Mouse (Mus musculus): ENCODE data around the gene Pigu.

Pigu gene

DNA sequence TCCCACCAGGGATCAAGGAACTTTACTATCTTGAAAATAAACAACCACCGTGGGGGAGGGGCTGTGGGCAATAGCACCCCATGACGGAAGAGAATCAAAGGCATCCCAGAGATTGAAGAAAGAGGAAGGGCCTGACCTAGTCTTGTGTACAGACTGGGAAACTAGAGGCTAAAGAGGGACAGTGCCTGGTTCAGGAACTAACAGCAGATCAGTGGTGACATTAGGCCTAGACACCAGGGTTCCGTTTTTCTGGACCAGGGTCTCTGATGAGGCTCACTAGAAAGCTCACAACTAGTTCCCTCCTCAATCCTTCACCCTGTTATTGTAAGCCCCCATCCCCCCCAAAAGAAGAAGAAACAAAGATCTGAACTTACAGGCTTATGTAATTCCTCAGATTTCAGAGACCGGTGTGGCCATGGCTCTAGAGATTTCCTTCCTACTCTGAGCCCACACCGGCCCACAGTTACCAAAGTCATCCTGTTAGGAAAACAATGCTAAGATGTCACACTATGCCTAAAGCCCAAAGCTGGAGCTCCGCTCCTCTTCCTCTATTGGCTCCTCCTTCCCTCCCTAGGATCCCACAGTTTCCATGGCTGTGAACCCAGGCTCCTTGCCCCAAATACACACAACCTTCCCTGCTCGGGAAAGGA lies 10.5 kb upstream of the Pigu start:
- DNase-seq (ENCODE audit: low spot score), result no peak

DNA sequence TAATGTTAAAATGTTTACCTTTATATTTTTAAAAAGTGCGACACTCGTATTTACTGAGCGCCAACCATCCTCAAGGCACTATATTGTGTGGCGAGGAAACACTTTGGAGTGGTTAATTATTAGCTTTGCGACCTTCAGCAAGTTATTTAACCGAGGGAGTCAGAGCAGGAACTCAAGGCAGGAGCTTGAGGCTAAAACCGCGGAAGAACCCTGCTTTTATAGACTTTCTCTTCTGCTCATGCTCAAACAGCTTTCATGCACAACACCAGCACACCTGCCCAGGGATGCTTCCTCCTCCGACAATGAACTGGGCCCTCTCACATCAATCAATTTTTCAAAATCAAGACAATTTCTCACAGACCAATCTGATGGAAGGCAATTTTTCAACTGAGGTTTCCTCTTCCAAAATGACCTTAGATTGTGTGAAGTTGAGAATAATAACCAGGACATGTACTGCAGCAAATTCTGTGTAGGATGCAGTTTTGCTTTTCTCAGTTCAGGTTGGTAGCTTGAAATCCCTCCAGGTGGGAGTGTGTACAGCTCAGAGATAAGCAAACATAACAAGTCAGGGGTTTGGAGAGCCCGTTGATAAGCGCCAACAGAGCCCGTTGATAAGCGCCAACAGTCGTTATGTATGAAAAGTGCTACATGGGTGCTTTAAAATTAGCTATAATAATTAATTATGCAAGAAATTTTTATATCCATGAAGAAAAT lies 613 bp upstream of the Pigu start:
- no peak for DNase-seq (ENCODE audit: low spot score)

DNA sequence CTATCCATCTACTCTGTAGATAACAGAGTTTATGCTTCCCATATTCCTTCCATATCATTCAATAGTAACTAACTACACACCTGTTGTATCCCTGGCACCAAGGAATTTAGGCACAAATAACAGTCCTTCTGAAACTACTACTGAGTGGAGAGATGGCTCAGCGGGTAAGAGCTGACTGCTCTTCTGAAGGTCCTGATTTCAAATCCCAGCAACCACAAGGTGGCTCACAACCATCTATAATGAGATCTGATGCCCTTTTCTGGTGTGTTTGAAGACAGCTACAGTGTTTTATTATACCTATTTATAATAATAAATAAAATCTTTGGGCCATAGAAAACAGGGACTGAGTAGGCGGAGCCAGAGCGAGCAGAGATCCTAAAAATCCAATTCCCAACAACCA lies 2.8 kb downstream of the Pigu start:
- DNase-seq (ENCODE audit: low spot score), result no peak

DNA sequence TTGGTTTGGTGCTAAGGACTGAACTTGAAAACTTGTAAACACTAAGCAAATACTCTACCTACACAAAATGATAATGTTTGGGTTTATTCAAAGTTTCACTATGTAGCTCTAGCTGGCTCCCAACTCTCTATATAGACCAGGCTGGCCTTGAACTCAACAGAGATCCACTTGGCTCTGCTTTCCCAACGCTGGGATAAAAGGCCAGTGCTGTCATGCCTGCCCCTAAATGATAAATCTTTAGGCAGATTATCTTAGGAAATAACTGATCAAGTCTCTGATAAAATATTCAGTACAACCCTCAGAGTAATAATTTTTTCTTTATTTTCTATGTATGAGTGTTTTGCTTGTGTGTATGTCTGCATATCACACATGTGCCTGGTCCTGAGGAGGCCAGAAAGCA lies 10.6 kb downstream of the Pigu start:
- no peak for DNase-seq (ENCODE audit: low spot score)

DNA sequence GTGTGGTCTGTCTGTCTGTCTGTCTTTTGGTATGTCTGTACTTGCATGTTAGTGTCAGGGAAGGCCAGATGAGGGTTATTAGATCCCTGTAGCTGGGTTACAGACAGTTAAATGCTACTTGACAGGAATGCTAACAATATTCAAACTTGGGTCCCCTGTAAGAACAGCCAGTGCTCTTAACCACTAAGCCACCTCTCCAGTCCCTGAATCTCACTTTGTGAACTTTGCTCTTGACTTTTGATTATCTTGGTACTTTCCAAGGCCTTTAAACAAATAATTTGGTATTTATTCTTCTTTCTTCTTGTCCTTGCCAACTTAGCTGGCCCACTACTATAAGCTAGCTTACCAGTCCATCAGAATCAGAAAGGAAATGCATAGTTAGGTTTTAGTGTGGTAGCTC lies 17.1 kb downstream of the Pigu start:
- DNase-seq (ENCODE audit: low spot score), result no peak

DNA sequence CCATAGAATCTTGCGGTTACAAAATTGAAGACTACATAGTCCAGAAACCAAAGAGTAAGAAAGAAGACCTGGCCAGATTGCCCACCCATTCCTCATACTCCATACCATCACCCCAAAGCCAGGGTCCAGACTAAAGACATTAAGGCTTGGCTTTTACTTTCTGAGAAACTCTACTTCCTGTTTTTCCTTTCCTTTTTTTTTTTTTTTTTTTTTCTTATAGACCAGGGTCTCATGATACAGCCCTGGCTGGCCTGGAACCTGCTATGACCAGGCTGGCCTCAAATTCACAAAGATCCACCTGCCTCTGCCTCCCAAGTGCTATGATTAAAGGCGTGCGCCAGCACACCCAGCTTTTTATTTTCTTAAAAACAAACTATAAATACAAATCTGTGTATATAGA lies 21.0 kb downstream of the Pigu start:
- no peak for DNase-seq (ENCODE audit: low spot score)

DNA sequence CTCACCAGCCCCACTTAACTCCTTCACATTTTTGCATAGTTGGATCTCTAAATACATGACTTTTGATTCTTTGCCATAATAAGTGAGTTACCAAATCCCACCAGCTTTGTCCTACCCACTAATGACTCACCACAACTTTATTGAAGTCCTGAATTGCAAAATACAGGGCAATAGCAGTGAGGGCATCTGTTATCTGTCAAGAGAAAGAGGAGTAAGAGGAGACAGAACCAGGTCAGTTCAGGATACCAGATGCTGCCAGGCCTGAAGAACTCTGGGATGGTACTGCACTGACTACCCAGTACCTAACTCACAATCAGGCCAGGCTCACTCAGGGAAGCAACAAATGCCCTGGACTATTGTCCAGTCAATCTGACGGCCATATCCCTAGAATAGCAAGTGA lies 22.0 kb downstream of the Pigu start:
- DNase-seq (ENCODE audit: low spot score), result no peak

DNA sequence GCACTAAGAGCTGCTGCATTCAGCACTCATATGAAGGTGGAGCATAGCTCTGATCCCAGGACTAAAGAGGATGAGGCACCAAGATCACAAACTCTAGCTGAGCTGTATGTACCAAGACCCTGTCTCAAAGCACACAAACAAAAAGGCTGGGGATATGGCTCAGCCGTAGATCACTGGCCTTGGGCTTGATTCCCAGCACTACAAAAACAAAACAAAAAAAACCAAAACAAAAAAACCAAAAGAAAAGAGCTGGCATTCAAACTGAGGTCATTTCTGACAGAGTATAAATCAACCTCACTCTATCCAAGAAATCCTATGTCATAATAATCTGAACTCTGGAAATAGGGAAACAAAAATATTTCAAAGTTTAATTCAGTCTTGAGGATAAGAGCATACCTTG lies 23.8 kb downstream of the Pigu start:
- DNase-seq (ENCODE audit: low spot score), result no peak

DNA sequence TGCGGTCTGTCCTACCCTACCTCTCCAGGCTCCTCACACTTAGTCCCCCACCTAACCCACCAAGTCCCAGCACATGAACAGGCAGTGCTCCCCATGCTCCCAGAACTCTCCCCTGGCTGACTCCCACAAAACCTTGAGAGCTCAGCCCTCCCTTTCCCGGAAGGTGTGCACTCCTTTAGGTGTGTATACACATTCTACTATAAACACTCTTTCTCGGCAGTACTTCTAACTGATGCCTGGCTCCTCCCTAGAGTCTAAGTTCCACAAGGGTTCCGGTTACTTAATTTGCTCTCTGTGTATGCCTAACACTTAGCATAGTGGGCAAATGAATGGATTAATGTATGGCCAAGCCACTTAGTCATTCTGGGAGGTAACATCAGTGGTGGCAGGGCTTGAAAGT lies 25.9 kb downstream of the Pigu start:
- no peak for DNase-seq (ENCODE audit: low spot score)

DNA sequence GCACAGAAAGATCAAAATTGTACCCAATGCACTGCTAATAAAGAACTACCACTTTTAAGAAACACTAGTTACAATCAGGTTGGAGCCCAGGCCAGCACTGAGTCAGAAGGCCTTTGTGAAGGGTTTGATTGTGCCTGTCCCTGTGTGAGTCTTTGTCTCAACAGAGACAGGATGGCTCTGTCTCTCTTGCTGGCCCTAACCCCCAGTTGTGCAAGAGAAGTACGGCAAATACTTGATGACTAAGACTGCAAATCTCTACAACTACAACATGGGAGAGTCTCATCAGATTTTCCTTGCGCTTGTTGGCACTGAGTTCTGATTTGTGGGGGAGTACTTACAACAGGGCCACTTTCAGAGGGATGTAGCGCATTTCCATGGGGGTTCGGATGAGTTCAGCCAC lies 26.4 kb downstream of the Pigu start:
- no peak for DNase-seq (ENCODE audit: low spot score)

DNA sequence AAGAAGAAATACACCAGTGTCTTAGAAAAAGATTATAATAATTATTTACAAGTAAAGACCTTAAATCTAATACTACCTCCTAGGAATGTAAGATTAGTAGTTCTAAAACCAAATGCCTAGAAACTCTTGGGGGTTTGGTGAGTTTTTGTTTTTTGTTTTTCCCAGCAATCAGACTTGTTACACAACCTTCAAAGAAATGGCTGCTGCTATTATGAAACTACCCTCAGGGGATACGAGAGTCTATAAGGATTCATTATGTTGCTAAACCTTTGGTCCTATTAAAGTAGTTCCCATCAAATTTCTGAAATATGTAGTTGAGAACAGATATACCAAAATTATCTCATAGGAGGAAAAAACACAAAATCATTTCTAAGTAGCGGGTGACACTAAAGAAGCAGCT lies 27.5 kb downstream of the Pigu start:
- DNase-seq (ENCODE audit: low spot score), result no peak

DNA sequence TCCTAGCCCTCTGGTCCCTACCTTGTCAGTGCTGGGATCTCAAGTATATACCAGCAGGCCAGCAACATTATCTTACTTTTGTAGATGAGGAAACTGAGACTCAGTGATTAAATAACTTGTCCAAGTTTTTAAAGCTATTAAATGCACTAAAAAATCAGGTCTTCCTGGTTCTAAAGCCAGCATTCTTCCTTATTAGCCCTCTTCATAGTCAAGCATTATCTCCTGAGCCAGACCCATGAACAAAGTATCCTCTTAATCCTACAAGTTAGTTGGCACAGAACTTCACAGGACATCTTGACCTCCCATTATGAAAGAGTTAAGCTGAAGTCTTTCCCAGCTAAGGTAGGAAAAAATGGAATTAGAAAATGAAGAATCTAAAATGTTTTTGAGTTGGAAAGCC lies 28.3 kb downstream of the Pigu start:
- DNase-seq (ENCODE audit: low spot score), result no peak

DNA sequence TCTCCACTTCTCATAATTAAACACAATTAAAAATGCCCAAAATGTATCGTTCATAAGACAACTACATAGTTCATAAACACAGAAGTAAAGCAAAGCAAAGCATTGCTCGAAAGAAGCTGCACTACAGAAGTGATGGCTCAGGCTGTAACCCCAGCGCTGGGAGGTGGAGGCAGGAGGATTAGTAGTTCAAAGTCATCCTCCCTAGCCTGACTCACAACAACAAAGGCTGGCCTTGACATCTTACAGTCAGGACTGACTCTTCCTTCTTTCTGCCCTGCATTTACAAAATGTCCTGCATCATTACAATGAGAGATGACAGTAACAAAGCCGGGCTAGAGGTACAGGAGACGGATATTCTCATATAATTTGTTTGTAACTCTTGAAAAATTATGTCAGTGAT lies 29.3 kb downstream of the Pigu start:
- DNase-seq (ENCODE audit: low spot score), result no peak

DNA sequence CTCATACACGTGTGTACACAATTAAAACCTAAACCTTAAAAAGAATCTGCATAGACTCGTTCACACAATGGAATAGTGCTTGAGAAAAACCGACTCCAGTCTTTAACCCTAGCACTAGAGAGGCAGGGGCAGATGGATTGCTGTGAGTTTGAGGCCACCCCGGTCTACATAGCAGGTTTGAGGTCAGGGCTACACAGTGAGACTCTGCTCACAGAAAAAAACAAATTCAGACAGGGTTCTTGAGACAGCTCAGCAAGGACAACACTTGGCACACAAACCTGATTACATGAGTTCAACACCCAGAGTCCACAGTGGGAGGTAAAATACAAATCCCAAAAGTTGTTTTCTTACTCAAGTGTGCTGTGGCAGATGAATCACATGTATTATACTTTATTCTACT lies 31.2 kb downstream of the Pigu start:
- no peak for DNase-seq (ENCODE audit: low spot score)

DNA sequence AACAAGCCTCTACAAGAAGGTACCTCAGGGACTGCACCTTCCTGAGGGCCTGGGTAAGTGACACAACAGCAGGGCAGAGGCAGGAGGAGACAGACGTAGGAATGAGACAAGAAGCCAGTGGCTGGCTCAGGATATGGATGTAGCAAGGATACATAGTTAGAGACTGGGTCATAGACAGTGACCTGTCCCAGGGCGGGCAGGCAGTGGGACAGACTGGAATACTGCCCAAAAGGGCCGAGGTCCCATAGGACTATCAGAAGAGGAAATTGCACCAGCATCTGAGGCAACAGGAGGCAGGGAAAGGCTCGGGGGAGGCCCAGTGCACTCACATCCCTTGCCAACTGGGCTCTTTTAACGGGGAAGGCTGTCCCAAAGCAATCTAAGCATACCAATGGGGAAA lies 36.6 kb downstream of the Pigu start:
- no peak for DNase-seq (ENCODE audit: low spot score)

DNA sequence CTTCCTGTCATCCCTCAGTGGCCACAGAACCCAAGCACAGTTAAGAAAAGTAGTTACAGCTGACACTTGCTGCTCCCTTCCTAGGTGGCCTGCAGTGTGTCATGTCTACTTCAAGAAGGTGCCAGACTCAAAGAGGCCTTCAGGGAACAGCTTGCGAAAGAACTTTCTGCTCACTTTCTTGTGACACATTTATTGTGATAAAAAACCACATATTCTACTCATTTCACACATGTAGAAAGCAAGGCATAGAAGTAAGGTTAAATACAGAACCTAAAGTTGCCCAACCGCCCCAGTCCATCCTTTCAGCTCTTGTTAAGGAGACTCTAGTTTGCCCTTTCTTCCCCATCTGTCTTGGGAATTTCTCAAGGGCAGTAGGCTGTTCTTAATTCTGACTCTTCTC lies 38.6 kb downstream of the Pigu start:
- no peak for DNase-seq (ENCODE audit: low spot score)

DNA sequence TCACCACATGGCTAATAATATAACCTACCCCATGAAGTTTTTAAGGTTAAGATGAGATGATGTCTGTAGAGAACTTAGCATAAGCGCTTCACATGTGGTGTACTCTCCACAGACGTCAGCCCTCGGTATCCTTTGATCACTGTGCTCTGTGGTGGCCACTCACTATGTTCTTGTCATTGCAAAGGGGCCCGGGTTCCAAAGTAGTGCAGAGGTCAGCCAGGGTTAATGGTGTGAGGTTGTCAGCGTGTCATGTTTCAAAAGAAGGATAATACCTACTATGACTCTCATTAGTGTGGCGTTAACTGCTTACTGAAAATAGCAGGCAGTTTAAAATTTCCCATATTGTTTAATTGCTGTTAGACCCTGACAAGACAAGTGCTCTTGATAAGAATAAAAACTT lies 43.6 kb downstream of the Pigu start:
- DNase-seq (ENCODE audit: low spot score), result no peak

DNA sequence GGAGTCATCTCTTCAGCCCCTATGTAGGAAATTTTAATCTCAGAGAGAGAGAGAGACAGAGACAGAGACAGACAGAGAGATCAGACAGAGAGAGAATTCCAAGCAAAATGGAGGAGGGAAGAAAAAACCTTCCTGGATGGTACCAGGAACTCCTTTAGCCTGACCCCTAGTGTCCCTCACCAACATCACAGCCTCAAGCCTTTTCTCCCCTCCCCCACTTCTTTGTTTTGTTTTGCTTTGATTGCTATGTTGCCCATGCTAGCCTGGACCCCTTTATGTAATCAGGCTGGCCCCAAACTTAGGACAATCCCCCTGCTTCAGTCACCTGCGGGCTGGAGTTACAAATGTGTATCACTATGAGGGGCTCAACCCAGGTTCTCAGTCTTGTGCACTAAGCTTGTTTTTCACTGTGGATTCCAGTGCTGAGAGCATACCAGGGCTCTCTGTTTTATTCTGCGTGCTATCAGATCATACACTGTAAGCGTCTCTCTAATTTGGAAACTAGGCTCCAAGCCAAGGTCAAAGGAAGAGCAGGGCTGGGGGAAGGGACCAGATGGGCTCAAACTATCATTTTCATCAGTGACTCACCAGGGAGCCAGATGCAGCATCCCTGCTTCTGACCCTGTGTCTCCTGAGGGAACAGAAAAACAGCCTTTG lies 48.2 kb downstream of the Pigu start:
- no peak for DNase-seq (ENCODE audit: low spot score)

DNA sequence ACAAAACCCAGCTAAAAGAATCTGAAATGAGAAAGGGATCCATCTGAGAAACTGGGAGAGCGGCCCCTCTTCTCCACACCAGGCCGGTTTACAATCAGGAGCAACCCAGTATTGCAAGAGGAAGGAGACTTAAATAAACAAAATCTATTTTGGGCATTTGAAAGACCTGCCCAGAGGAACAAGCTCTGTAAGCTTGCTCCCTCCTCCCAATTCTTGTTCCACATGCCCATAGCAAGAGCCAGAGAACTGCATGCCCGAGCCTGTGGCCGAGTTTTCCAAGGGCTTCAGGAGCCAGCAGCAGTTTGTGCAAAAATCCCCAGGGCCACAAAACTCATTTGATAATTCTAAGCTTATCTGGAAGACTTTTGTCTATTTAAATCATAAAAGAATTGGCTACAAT lies 57.7 kb downstream of the Pigu start:
- DNase-seq (ENCODE audit: low spot score), result no peak

DNA sequence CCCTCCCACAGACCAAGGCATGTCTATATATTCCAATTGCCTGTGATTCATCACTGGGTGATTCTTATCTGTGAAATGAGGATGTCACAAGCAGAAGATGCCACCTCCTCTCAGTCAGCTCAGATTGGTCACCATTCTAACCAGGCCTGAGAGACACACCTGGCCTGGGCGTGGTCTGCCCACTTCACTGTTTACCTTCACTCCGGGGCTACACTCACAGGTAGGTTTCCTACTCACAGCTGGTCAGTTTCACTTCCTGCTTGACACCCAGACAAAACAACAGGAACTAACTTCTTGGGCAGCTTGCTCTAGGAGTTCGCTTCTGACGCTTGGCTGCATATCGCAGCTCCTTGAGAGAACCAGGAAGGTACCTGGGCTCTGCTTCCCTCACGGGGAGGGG lies 61.8 kb downstream of the Pigu start:
- DNase-seq (ENCODE audit: low spot score), result no peak

DNA sequence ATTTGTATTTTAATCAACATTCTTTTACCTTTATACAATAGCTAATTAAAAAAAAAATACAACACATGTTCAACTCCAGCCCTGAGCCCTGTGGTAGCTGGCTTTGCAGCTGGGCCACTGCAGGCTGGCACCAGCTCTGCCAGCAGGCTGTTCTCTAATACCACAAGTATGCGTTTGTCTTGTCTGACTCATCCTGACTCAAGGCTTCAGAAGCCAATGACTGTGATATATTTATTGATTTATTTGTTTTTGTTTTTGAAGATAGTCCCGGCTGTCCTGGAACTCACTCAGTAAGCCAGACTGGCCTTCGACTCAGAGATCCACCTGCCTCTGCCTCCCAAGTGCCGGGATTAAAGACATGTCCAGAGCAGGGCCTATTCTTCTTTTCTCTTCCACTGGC lies 63.3 kb downstream of the Pigu start:
- DNase-seq (ENCODE audit: low spot score), result no peak

DNA sequence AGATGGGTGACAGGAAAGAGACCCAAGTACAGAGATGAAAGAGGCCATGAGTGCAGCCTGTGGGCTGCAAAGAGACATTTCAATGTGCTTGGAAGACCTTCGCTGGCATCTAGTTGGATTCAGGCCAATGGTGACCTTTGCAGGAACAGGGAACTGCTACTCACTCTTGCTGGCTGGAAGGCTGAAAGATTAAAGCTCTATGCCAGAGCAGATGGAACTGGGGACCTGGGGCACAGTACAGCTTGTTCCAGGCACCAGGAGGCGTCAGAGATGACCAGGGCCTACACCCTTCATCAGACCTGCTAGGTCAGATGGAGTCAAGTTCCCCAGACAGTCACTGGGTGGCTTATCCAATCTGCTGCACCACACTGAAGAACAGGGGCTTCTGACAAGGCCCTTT lies 63.8 kb downstream of the Pigu start:
- DNase-seq (ENCODE audit: low spot score), result no peak

DNA sequence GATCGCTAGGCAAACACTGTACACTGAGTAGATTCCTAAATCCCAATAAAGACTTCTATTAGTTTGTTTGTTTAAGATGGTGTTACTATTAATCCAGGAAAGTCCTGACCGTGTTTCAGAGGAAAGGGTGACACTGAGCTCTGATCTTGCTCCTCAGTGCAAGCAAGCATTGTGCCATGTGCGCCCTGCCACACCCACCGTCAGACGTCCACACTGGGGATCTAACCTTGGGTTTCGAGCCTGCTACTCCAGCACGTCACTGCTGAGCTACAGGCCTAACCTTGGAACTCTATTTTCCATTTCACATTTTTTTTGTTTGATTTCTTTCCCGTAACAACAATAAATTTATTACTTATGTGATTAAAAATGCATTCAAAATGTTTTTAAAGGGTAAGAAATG lies 67.2 kb downstream of the Pigu start:
- no peak for DNase-seq (ENCODE audit: low spot score)
